In genomic region chr19:32726451-32727325, GRCm38 (mm10) we compare ENCODE assay signal across 8 mouse cellular contexts. TPM values are rescaled to one million over a fixed set of nuclear protein-coding genes. Genes with fewer than 3 reads are reported as not detected.
A peak's percentile ranks its signal among the peaks of the same experiment; 100 is the strongest.
DNase-seq lines count a peak whose midpoint lies in the region; ATAC-seq and TF ChIP-seq lines count a peak whose summit lies in the region.

No protein-coding gene starts in this region.

- H3K4me1 ChIP-seq in CH12.LX (ENCODE audit: control insufficient read depth in 1 of 2, insufficient read depth in 2 of 2), result peaks cover 3 to 23% of the 10 kb centered on the region in 2 experiments; a peak in 3 of 4 replicates
- peaks cover 11% of the 10 kb centered on the region for H3K4me1 ChIP-seq in forebrain, embryonic 15.5 days
- H3K4me1 ChIP-seq in midbrain, embryonic 15.5 days, result peaks cover 14% of the 10 kb centered on the region

- intact Hi-C loops in gastrocnemius, adult 2 months (cut with DNase I), result no loop called here

- no peaks in the 10 kb centered on the region for H3K27me3 ChIP-seq in CH12.LX (replicated peaks)
- no peaks in the 10 kb centered on the region for H3K27me3 ChIP-seq in forebrain, embryonic 15.5 days
- H3K27me3 ChIP-seq in midbrain, embryonic 15.5 days (replicated peaks), result no peaks in the 10 kb centered on the region

- peak; percentile 49; the same call in 1 of the 2 replicates for TF ChIP-seq EP300 in CH12.LX (IDR thresholded peaks at IDR 0.05; ENCODE audit: low read length)

- peak overlapping the region; percentile 68 for H3K4me2 ChIP-seq in CH12.LX (ENCODE audit: insufficient read depth, low read depth, poor library complexity, severe bottlenecking)
- peak overlapping the region; percentile 40 for H3K4me2 ChIP-seq in forebrain, embryonic 15.5 days (replicated peaks)
- peak overlapping the region; percentile 48 for H3K4me2 ChIP-seq in midbrain, embryonic 15.5 days

- H3K79me2 ChIP-seq in CH12.LX (replicated peaks; ENCODE audit: control insufficient read depth, extremely low read depth, insufficient read depth, poor library complexity, severe bottlenecking), result no peaks in the 10 kb centered on the region

- peak overlapping the region in 2 of 3 experiments; percentile 11 to 24 for H3K4me3 ChIP-seq in CH12.LX (replicated peaks in 1 of 3; ENCODE audit: low read depth in 2 of 3, low read length in 2 of 3, poor library complexity in 1 of 3)
- peak overlapping the region; percentile 15 for H3K4me3 ChIP-seq in forebrain, embryonic 15.5 days
- peak overlapping the region; percentile 25 for H3K4me3 ChIP-seq in midbrain, embryonic 15.5 days
- H3K4me3 ChIP-seq in gastrocnemius, adult 2 months, result no peak overlapping the region

- in situ Hi-C loops in CH12.LX (cut with MboI; ENCODE audit: low pct_ligation_motif_present, low pct_unique_long_range_greater_than_20kb, low sequenced_read_pairs), result no loop called here

- no peaks in the 10 kb centered on the region for H3K36me3 ChIP-seq in CH12.LX (replicated peaks in 1 of 2; ENCODE audit: control insufficient read depth in 1 of 2, insufficient read depth in 1 of 2, low read length in 1 of 2)
- no peaks in the 10 kb centered on the region for H3K36me3 ChIP-seq in forebrain, embryonic 15.5 days
- H3K36me3 ChIP-seq in midbrain, embryonic 15.5 days (replicated peaks), result no peaks in the 10 kb centered on the region

- ATAC-seq in forebrain, embryonic 15.5 days (replicated peaks), result peak; percentile 53
- peak; percentile 76; the same call in 1 of the 2 replicates for ATAC-seq in midbrain, embryonic 15.5 days (replicated peaks)

- H3K9ac ChIP-seq in CH12.LX (ENCODE audit: insufficient read depth, low read depth), result peak overlapping the region; percentile 33
- H3K9ac ChIP-seq in forebrain, embryonic 15.5 days (replicated peaks), result peak overlapping the region; percentile 18; the same call in 1 of the 2 replicates
- H3K9ac ChIP-seq in midbrain, embryonic 15.5 days, result peak overlapping the region; percentile 21

- TF ChIP-seq RAD21 in CH12.LX (IDR thresholded peaks at IDR 0.05; ENCODE audit: low read depth, low read length), result no peak

- WGBS in forebrain, embryonic 15.5 days, result 2% methylated on average over 22 of the region's 22 CpGs
- 2% methylated on average over 22 of the region's 22 CpGs for WGBS in midbrain, embryonic 15.5 days

- TF ChIP-seq POLR2A in CH12.LX (IDR thresholded peaks at IDR 0.05; ENCODE audit: low read depth, low read length), result peak; percentile 31; the same call in 1 of the 2 replicates

- TF ChIP-seq CTCF in CH12.LX (conservative IDR thresholded peaks at IDR 0.05 in 1 of 2, IDR thresholded peaks at IDR 0.05 in 1 of 2; ENCODE audit: low read depth in 2 of 2, low read length in 2 of 2), result no peak
- no peak for TF ChIP-seq CTCF in gastrocnemius, adult 2 months (IDR thresholded peaks at IDR 0.05)

- DNase-seq in gastrocnemius, postnatal 25 days, result peak; percentile 9
- no peak for DNase-seq in gastrocnemius, postnatal 10 days
- DNase-seq in CH12.LX (ENCODE audit: extremely low read depth), result no peak
- no peak for DNase-seq in gastrocnemius, adult 2 months
- no peak for DNase-seq in right cerebral cortex, postnatal 4 days
- DNase-seq in left cerebral cortex, adult 11 months (ENCODE audit: low spot score), result no peak

- peak overlapping the region; percentile 33; the same call in 1 of the 2 replicates for H3K27ac ChIP-seq in CH12.LX (ENCODE audit: insufficient read depth, low read depth)
- no peak overlapping the region for H3K27ac ChIP-seq in forebrain, embryonic 15.5 days (replicated peaks)
- no peak overlapping the region for H3K27ac ChIP-seq in midbrain, embryonic 15.5 days
- H3K27ac ChIP-seq in gastrocnemius, adult 2 months, result no peak overlapping the region

- dilution Hi-C loops in CH12.LX (cut with MboI; ENCODE audit: extremely low pct_ligation_motif_present, extremely low pct_unique_long_range_greater_than_20kb, low sequenced_read_pairs), result no loop called here

- no peaks in the 10 kb centered on the region for H3K9me3 ChIP-seq in CH12.LX (replicated peaks; ENCODE audit: low read length)
- no peaks in the 10 kb centered on the region for H3K9me3 ChIP-seq in forebrain, embryonic 15.5 days
- no peaks in the 10 kb centered on the region for H3K9me3 ChIP-seq in midbrain, embryonic 15.5 days

TF ChIP-seq in CH12.LX, 34 proteins besides CTCF, POLR2A, EP300 and RAD21:
- TF ChIP-seq MAZ (IDR thresholded peaks at IDR 0.05; ENCODE audit: low read depth, low read length) (no peak; the same call in none of the 2 replicates), JUND (conservative IDR thresholded peaks at IDR 0.05; ENCODE audit: low read depth, low read length) (0 out of 2 replicates have a peak, but pooled peaks have one; percentile 46), TCF12 (IDR thresholded peaks at IDR 0.05; ENCODE audit: low read depth, low read length) (peak; percentile 36; the same call in 1 of the 2 replicates), RCOR1 (conservative IDR thresholded peaks at IDR 0.05; ENCODE audit: low read depth, low read length) (0 out of 2 replicates have a peak, but pooled peaks have one; percentile 34), IRF4 (IDR thresholded peaks at IDR 0.05; ENCODE audit: low read depth, low read length) (peak; percentile 70), HCFC1 (IDR thresholded peaks at IDR 0.05; ENCODE audit: low read depth, low read length) (no peak), ELF1 (IDR thresholded peaks at IDR 0.05; ENCODE audit: low read depth, low read length) (peak; percentile 16; the same call in 1 of the 2 replicates), GABPA (IDR thresholded peaks at IDR 0.05; ENCODE audit: insufficient replicate concordance, low read depth, low read length) (no peak), JUN (IDR thresholded peaks at IDR 0.05; ENCODE audit: insufficient read depth, low read depth, low read length) (0 out of 2 replicates have a peak, but pooled peaks have one; percentile 21), BHLHE40 (IDR thresholded peaks at IDR 0.05; ENCODE audit: low read depth, low read length) (peak; percentile 40; the same call in 1 of the 2 replicates), KAT2A (IDR thresholded peaks at IDR 0.05; ENCODE audit: insufficient replicate concordance, low read length) (no peak), CHD2 (IDR thresholded peaks at IDR 0.05; ENCODE audit: low read length) (peak; percentile 78; the same call in 1 of the 2 replicates), TBP (conservative IDR thresholded peaks at IDR 0.05; ENCODE audit: low read depth, low read length) (no peak), MAX (IDR thresholded peaks at IDR 0.05; ENCODE audit: low read length) (0 out of 2 replicates have a peak, but pooled peaks have one; percentile 20)

RNA-seq across cellular contexts. Expression of gene Atad1, which starts 12.9 kb away (rescaled TPM):
- 10 to 100 TPM; 47.3 to 65.2 TPM for total RNA-seq in gastrocnemius, postnatal 25 days (2021)
- total RNA-seq in gastrocnemius, postnatal 10 days (2021), result 10 to 100 TPM; 42.2 to 45.2 TPM
- 78.5 TPM in 2 replicates for total RNA-seq in CH12.LX (2012; rRNA removed)
- total RNA-seq in CH12.LX (2014; rRNA removed), result 252 and 268 TPM in 2 replicates
- polyA plus RNA-seq in CH12.LX (2012; ENCODE audit: insufficient read length, low read depth), result 78.9 and 103 TPM in 2 replicates
- 113 and 120 TPM in 2 replicates for polyA plus RNA-seq in forebrain, embryonic 15.5 days (2015; fragmentation: Nextera tagmentation; extraction: Ambion mirVana)
- 106 and 110 TPM in 2 replicates for polyA plus RNA-seq in midbrain, embryonic 15.5 days (2015; fragmentation: Nextera tagmentation; extraction: Ambion mirVana)
- total RNA-seq in gastrocnemius, adult 2 months (2021), result 10 to 100 TPM; 55.3 to 71.6 TPM

RNA-seq across cellular contexts. Expression of gene Pten, which starts 30.6 kb away (rescaled TPM):
- total RNA-seq in gastrocnemius, postnatal 25 days (2021), result 10 to 100 TPM; 31.8 to 35.9 TPM
- 10 to 100 TPM; 44.7 to 46.3 TPM for total RNA-seq in gastrocnemius, postnatal 10 days (2021)
- total RNA-seq in CH12.LX (2012; rRNA removed) (24.1 and 28.9 TPM in 2 replicates), CH12.LX (2014; rRNA removed) (41.5 and 47.5 TPM in 2 replicates)
- 30.7 and 36.8 TPM in 2 replicates for polyA plus RNA-seq in CH12.LX (2012; ENCODE audit: insufficient read length, low read depth)
- polyA plus RNA-seq in forebrain, embryonic 15.5 days (2015; fragmentation: Nextera tagmentation; extraction: Ambion mirVana), result 12.2 TPM in 2 replicates
- 10.5 and 12.2 TPM in 2 replicates for polyA plus RNA-seq in midbrain, embryonic 15.5 days (2015; fragmentation: Nextera tagmentation; extraction: Ambion mirVana)
- 10 to 100 TPM; 35.2 to 36.9 TPM for total RNA-seq in gastrocnemius, adult 2 months (2021)
